Mouse (Mus musculus) thymus, adult 2 months (tissue): ENCODE results near the gene Bcl9l.

Experiments
- CTCF ChIP-seq: fragments of 200-500 bp; IDR thresholded peaks from 2 replicates; pipeline ENCODE4 v1.5.1; 2012; ENCODE audit warnings: mild to moderate bottlenecking, control low read depth, low read length, moderate library complexity, borderline replicate concordance; ENCODE audit not compliant: control insufficient read depth, poor library complexity, insufficient read depth; ENCODE audit errors: extremely low read depth
- POLR2A ChIP-seq: fragments of 200-500 bp; IDR thresholded peaks from 2 replicates; pipeline ENCODE4 v1.6.1; 2012; ENCODE audit warnings: mild to moderate bottlenecking, low read length, control low read depth, moderate library complexity; ENCODE audit not compliant: control insufficient read depth, poor library complexity, insufficient read depth; ENCODE audit errors: extremely low read depth

- TF ChIP-seq CTCF (no peak), POLR2A (no peak)
These were observed 16.9 kb downstream of the Bcl9l start for GRCm38 (mm10) chr9:44499356-44500162.
